11 mouse cellular contexts compared by ENCODE assay signal in the genomic region with DNA sequence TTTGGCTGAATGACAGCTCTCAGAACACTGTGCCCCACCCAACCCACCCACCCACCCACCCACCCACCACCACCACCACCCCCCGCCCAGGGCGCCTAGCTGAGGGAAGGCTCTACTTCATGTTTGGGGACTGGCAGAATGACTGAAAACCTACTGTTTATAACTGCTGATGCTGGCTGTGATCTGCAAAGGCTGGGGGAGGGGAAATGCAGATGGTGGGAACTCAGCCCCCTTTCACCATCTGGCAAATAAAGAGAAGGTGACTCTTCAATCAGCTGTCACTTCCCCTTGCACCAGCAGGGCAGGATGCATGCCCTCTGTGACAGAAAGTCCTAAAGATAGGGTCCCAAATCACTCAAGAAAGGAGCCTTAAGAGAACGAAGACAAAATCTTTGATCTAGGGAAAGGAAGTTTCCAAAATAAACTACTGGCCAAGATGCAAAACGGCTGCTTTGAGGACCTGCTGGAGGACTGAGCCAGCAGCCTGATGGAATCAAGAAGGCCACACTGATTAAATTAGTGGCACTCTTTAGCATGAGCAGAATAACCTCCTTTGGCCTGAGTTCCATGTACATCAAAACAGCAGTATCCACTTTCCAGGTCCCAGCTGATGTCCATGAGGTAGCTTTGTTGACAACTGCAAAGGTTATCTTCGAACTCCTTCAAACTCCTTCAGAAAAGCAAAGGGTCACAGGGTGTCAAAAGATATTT.
DNase-seq lines count a peak whose midpoint lies in the region; ATAC-seq and TF ChIP-seq lines count a peak whose summit lies in the region.
"Had no signal": no experiment of that assay in that cellular context is flagged by ENCODE, and none has a peak within 500 bp of the region (broad histone marks: within the 10 kb centered on the region; RNA-seq: fewer than 3 reads in every experiment).

No protein-coding gene starts in this region.

- no peaks in the 10 kb centered on the region for H3K36me3 ChIP-seq in forebrain, embryonic 10.5 days (replicated peaks)
- H3K36me3 ChIP-seq in forebrain, embryonic 15.5 days, result no peaks in the 10 kb centered on the region
- H3K36me3 ChIP-seq in lung, postnatal 0 days (ENCODE audit: insufficient read depth, low read length), result no peaks in the 10 kb centered on the region
- H3K36me3 ChIP-seq in neural tube, embryonic 13.5 days, result no peaks in the 10 kb centered on the region

- no peaks in the 10 kb centered on the region for H3K27me3 ChIP-seq in forebrain, embryonic 10.5 days (ENCODE audit: poor library complexity, severe bottlenecking)
- H3K27me3 ChIP-seq in forebrain, embryonic 15.5 days, result no peaks in the 10 kb centered on the region
- no peaks in the 10 kb centered on the region for H3K27me3 ChIP-seq in lung, postnatal 0 days (replicated peaks; ENCODE audit: insufficient read depth, low read length)
- no peaks in the 10 kb centered on the region for H3K27me3 ChIP-seq in neural tube, embryonic 13.5 days

- WGBS in forebrain, embryonic 10.5 days, result 75% methylated on average over 5 of the region's 5 CpGs
- WGBS in forebrain, embryonic 15.5 days, result 45% methylated on average over 5 of the region's 5 CpGs
- WGBS in lung, postnatal 0 days, result 27% methylated on average over 5 of the region's 5 CpGs
- 31% methylated on average over 5 of the region's 5 CpGs for WGBS in lung, adult 2 months
- 37% methylated on average over 5 of the region's 5 CpGs for WGBS in neural tube, embryonic 13.5 days

- ATAC-seq in forebrain, embryonic 15.5 days (replicated peaks), result no peak
- ATAC-seq in lung, postnatal 0 days, result no peak
- ATAC-seq in neural tube, embryonic 13.5 days (ENCODE audit: low read depth), result no peak

- H3K27ac ChIP-seq in forebrain, embryonic 10.5 days, result 0 out of 2 replicates have a peak overlapping the region, but pooled peaks have one; percentile 0
- no peak overlapping the region for H3K27ac ChIP-seq in forebrain, embryonic 15.5 days (replicated peaks)
- no peak overlapping the region for H3K27ac ChIP-seq in lung, postnatal 0 days (ENCODE audit: low read length)
- peak overlapping the region; percentile 70 for H3K27ac ChIP-seq in neural tube, embryonic 13.5 days (replicated peaks)

- no peak overlapping the region for H3K9ac ChIP-seq in forebrain, embryonic 15.5 days (replicated peaks)
- no peak overlapping the region for H3K9ac ChIP-seq in lung, postnatal 0 days (replicated peaks; ENCODE audit: low read depth)
- H3K9ac ChIP-seq in neural tube, embryonic 13.5 days, result no peak overlapping the region

- H3K4me2 ChIP-seq in forebrain, embryonic 15.5 days (replicated peaks), result no peak overlapping the region
- H3K4me2 ChIP-seq in lung, postnatal 0 days (replicated peaks; ENCODE audit: low read depth, low read length), result no peak overlapping the region
- H3K4me2 ChIP-seq in neural tube, embryonic 13.5 days, result no peak overlapping the region

- peaks cover 39% of the 10 kb centered on the region for H3K4me1 ChIP-seq in forebrain, embryonic 10.5 days
- H3K4me1 ChIP-seq in forebrain, embryonic 15.5 days, result peaks cover 30% of the 10 kb centered on the region
- H3K4me1 ChIP-seq in lung, postnatal 0 days (ENCODE audit: insufficient read depth, low read depth, low read length), result peaks cover 6% of the 10 kb centered on the region; the same call in 1 of the 2 replicates
- peaks cover 5% of the 10 kb centered on the region; the same call in 1 of the 2 replicates for H3K4me1 ChIP-seq in lung, adult 2 months (ENCODE audit: control insufficient read depth, insufficient read depth, low read length)
- H3K4me1 ChIP-seq in neural tube, embryonic 13.5 days (replicated peaks), result peaks cover 62% of the 10 kb centered on the region

- no peak for DNase-seq in forebrain, embryonic 10.5 days (ENCODE audit: extremely low spot score, low spot score)
- DNase-seq in lung, postnatal 0 days (ENCODE audit: low spot score), result peak; percentile 9
- no peak for DNase-seq in lung, adult 2 months
- peak; percentile 35 for DNase-seq in forelimb bud, embryonic 11.5 days (ENCODE audit: low read depth, low spot score)
- no peak for DNase-seq in adrenal gland, postnatal 4 days (ENCODE audit: low spot score in 2 of 2)
- no peak for DNase-seq in spleen, postnatal 10 days (ENCODE audit: low spot score in 2 of 2)
- DNase-seq: B cell, adult 2 months; kidney, postnatal 36 days had no signal

- H3K9me3 ChIP-seq in forebrain, embryonic 10.5 days, result no peaks in the 10 kb centered on the region
- H3K9me3 ChIP-seq in forebrain, embryonic 15.5 days, result no peaks in the 10 kb centered on the region
- no peaks in the 10 kb centered on the region for H3K9me3 ChIP-seq in lung, postnatal 0 days (ENCODE audit: low read length)
- no peaks in the 10 kb centered on the region for H3K9me3 ChIP-seq in neural tube, embryonic 13.5 days

- TF ChIP-seq EP300 in lung, postnatal 0 days (IDR thresholded peaks at IDR 0.05), result no peak

- no peak for TF ChIP-seq POLR2A in lung, adult 2 months (IDR thresholded peaks at IDR 0.05; ENCODE audit: borderline replicate concordance, extremely low read depth, low read depth, low read length)

- no peak for TF ChIP-seq CTCF in lung, postnatal 0 days (IDR thresholded peaks at IDR 0.05)
- TF ChIP-seq CTCF in lung, adult 2 months (IDR thresholded peaks at IDR 0.05; ENCODE audit: insufficient read depth, low read length), result no peak

- H3K4me3 ChIP-seq in forebrain, embryonic 10.5 days, result no peak overlapping the region
- H3K4me3 ChIP-seq in forebrain, embryonic 15.5 days, result no peak overlapping the region
- H3K4me3 ChIP-seq in lung, postnatal 0 days (ENCODE audit: low read depth, low read length), result no peak overlapping the region
- H3K4me3 ChIP-seq in lung, adult 2 months (replicated peaks; ENCODE audit: extremely low read depth, low read depth, low read length), result no peak overlapping the region
- no peak overlapping the region for H3K4me3 ChIP-seq in neural tube, embryonic 13.5 days
- H3K4me3 ChIP-seq: megakaryocyte, embryonic 14.5 days had no signal

Comparison
In these comparisons a context has a peak if more than half of its experiments do, and no peak if none do; other contexts are left out.
1. DNase-seq: peak in lung, postnatal 0 days (single experiment) and forelimb bud, embryonic 11.5 days (single experiment); none in forebrain, embryonic 10.5 days (single experiment), lung, adult 2 months (single experiment), adrenal gland, postnatal 4 days (0 of 2) and spleen, postnatal 10 days (0 of 2).
2. H3K27ac ChIP-seq: peak in forebrain, embryonic 10.5 days (single experiment) and neural tube, embryonic 13.5 days (single experiment); none in forebrain, embryonic 15.5 days (single experiment) and lung, postnatal 0 days (single experiment).